Mouse (Mus musculus) heart, adult 18-20 months (tissue): ENCODE data around the gene Defa36. TPM values are rescaled to one million over a fixed set of nuclear protein-coding genes. Genes with fewer than 3 reads are reported as not detected.
"Not testable (repeated sequence)": the region's sequence is repeated elsewhere in the genome, so short reads cannot be mapped to it uniquely, and the experiment has no call there.

ENCODE experiments used
- DNase-seq, 2 experiments: peaks; one replicate each; pipeline ENCODE4 v3.0.0; 2021 to 2022; ENCODE audit warnings: mixed read lengths in 1 of 2
- long read RNA-seq, 2 experiments: library from polyadenylated mRNA; stranded (forward); transcript quantifications; one replicate each; pipeline ENCODE4 v2.0.0; 2021
- total RNA-seq, 2 experiments: library from RNA; stranded (reverse); gene quantifications; 2 replicates each; pipeline ENCODE4 v1.2.3; 2021

Defa36 gene
- not detected for total RNA-seq
- long read RNA-seq, experiment 1 = 0 reads
- long read RNA-seq, experiment 2 = 0 reads

GRCm38 (mm10) chr8:21427111-21427510 lies at the start of gene Defa36:
Defa36 (plus strand) TSS chr8:21427411.
- DNase-seq = not testable (repeated sequence)

- DNase-seq = not testable (repeated sequence)
These were observed 49.0 kb upstream of the Defa36 start, which contains the start of gene Defa2 for GRCm38 (mm10) chr8:21378215-21378614. Defa2 (plus strand) TSS chr8:21378515.

DNA sequence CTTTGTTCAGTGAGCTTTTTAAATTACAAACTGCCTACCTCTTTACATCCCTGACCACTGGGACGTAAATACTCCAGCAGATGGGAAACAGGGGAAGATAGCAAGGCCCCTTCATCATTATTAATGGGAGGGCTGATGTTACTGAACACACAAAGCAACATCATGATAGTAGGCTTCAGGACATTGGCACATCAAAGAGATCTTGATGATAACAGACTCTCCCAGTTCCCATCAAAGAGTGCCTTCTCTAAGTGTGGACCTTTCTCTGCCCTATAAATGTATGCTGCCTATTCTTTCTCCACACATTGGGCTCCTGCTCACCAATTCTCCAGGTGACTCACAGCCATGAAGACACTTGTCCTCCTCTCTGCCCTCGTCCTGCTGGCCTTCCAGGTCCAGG lies 35.7 kb upstream of the Defa36 start, which contains the start of gene Defa33:
TSS of gene Defa33 (plus strand) at position 301 of the 400 bp plus-strand sequence.
- not testable (repeated sequence) for DNase-seq

GRCm38 (mm10) chr8:21456460-21456859 lies 29.2 kb downstream of the Defa36 start, which contains the start of gene Gm7849:
Gm7849 (minus strand) TSS chr8:21456560.
- DNase-seq = not testable (repeated sequence)

Other genes starting within 250 kb of the Defa36 start
- gene Defa31, start 235.8 kb upstream of the Defa36 start, total RNA-seq = not detected
- gene Gm15293, start 225.8 kb upstream of the Defa36 start, total RNA-seq = not detected
- gene Gm15292, start 177.7 kb upstream of the Defa36 start, total RNA-seq = not detected
- not detected for gene Defa27, start 111.9 kb upstream of the Defa36 start, total RNA-seq
- gene Defa29, start 100.4 kb upstream of the Defa36 start, total RNA-seq = not detected
- not detected for gene Defa2, start 48.9 kb upstream of the Defa36 start, total RNA-seq
- gene Defa33, start 35.6 kb upstream of the Defa36 start, total RNA-seq = not detected
- not detected for gene Gm7849, start 29.1 kb downstream of the Defa36 start, total RNA-seq
- not detected for gene Defa20, start 81.8 kb downstream of the Defa36 start, total RNA-seq
- gene Defa32, start 101.6 kb downstream of the Defa36 start, total RNA-seq = not detected
- gene Defa37, start 138.0 kb downstream of the Defa36 start, total RNA-seq = not detected
- gene Defa28, start 155.6 kb downstream of the Defa36 start, total RNA-seq = not detected
- gene Gm7861, start 167.1 kb downstream of the Defa36 start, total RNA-seq = not detected
- gene Defa26, start 190.8 kb downstream of the Defa36 start, total RNA-seq = not detected
- not detected for gene Defa17, start 228.4 kb downstream of the Defa36 start, total RNA-seq
- gene Defa34, start 238.4 kb downstream of the Defa36 start, total RNA-seq = not detected